Mouse (Mus musculus): ENCODE measurements around the gene Nipbl. TPM values are rescaled to one million over a fixed set of nuclear protein-coding genes. Genes with fewer than 3 reads are reported as not detected.

Gene Nipbl
- polyA plus RNA-seq, 1 experiment from 2014 or later: 19.8 TPM

GRCm38 (mm10) chr15:8406219-8406618 is 38.0 kb downstream of the Nipbl start:
- H3K4me3 ChIP-seq (ENCODE audit: low read depth, low read length): no peak overlapping the region
- no peak overlapping the region for H3K9ac ChIP-seq (replicated peaks; ENCODE audit: low read depth, low read length)
- H3K36me3 ChIP-seq (ENCODE audit: control insufficient read depth, insufficient read depth, low read length): no peaks in the 10 kb centered on the region
- no peak overlapping the region for H3K4me2 ChIP-seq (ENCODE audit: low read depth, low read length)
- H3K27ac ChIP-seq (ENCODE audit: low read depth, low read length): no peak overlapping the region
- no peaks in the 10 kb centered on the region for H3K9me3 ChIP-seq (ENCODE audit: control insufficient read depth, low read length)
- no peak for ATAC-seq (ENCODE audit: low read depth)
- no peaks in the 10 kb centered on the region for H3K4me1 ChIP-seq (ENCODE audit: control insufficient read depth, insufficient read depth, low read length)
- WGBS: 92% methylated on average over 2 of the region's 2 CpGs
- H3K27me3 ChIP-seq (ENCODE audit: control insufficient read depth, insufficient read depth, low read length): no peaks in the 10 kb centered on the region

DNA sequence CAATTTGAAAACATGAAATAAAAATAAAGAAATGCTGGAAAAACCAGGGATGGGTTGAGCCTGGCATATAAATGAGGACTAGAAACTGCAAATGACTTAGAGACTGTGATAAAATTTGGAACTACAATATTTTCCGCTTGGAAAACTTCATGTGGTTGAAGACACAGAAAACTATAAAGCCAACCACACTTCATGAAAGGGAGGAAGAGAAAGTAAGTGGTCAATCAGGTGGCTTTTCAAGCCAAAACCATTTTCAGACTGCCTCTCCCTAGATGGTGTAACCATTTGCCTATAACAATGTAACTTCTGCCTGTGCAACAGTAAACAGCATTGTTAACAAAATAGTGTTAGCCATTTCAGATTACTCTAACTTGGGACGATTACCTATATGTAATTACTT is 41.7 kb downstream of the Nipbl start:
- H3K4me1 ChIP-seq (ENCODE audit: control insufficient read depth, insufficient read depth, low read length): no peaks in the 10 kb centered on the region
- 89% methylated on average over 2 of the region's 2 CpGs for WGBS
- no peak for ATAC-seq (ENCODE audit: low read depth)
- H3K9me3 ChIP-seq (ENCODE audit: control insufficient read depth, low read length): no peaks in the 10 kb centered on the region
- H3K4me2 ChIP-seq (ENCODE audit: low read depth, low read length): no peak overlapping the region
- no peak overlapping the region for H3K9ac ChIP-seq (replicated peaks; ENCODE audit: low read depth, low read length)
- H3K4me3 ChIP-seq (ENCODE audit: low read depth, low read length): no peak overlapping the region
- H3K27ac ChIP-seq (ENCODE audit: low read depth, low read length): no peak overlapping the region
- H3K36me3 ChIP-seq (ENCODE audit: control insufficient read depth, insufficient read depth, low read length): no peaks in the 10 kb centered on the region
- no peaks in the 10 kb centered on the region for H3K27me3 ChIP-seq (ENCODE audit: control insufficient read depth, insufficient read depth, low read length)

- no peak for ATAC-seq (ENCODE audit: low read depth)
Measured at GRCm38 (mm10) chr15:8401536-8401935, 42.7 kb downstream of the Nipbl start.

DNA sequence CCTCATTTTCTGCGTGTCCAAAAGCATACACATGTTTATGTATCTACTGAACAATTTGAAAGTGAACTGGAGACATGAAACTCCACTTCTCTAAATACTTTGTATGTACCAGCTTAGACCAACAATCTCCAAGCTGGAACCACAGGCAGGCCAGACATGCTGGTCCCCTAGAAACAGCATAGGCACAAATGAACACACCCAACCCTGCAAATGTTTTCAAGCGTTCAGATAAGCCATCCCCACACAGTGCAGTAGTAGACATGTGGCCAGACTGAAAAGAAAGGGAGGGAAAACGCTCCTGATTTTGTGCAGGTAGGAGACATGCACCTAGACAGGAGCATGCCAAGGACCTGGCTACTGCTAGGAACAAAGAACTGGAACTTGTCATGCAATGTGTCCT is 52.5 kb downstream of the Nipbl start:
- Histone ChIP-seq H3K4me1 (ENCODE audit: control insufficient read depth, insufficient read depth, low read length) (no peaks in the 10 kb centered on the region), H3K36me3 (ENCODE audit: control insufficient read depth, insufficient read depth, low read length) (no peaks in the 10 kb centered on the region), H3K4me2 (ENCODE audit: low read depth, low read length) (no peak overlapping the region), H3K27me3 (ENCODE audit: control insufficient read depth, insufficient read depth, low read length) (no peaks in the 10 kb centered on the region), H3K9ac (replicated peaks; ENCODE audit: low read depth, low read length) (no peak overlapping the region), H3K4me3 (ENCODE audit: low read depth, low read length) (no peak overlapping the region), H3K9me3 (ENCODE audit: control insufficient read depth, low read length) (no peaks in the 10 kb centered on the region), H3K27ac (ENCODE audit: low read depth, low read length) (no peak overlapping the region)
- no peak for ATAC-seq (ENCODE audit: low read depth)
- WGBS: 91% methylated on average over 3 of the region's 3 CpGs

More at GRCm38 (mm10) chr15:8401536-8401935, 42.7 kb downstream of the Nipbl start:
- H3K9ac ChIP-seq (replicated peaks; ENCODE audit: low read depth, low read length): no peak overlapping the region
- H3K27me3 ChIP-seq (ENCODE audit: control insufficient read depth, insufficient read depth, low read length): no peaks in the 10 kb centered on the region
- no peak overlapping the region for H3K4me3 ChIP-seq (ENCODE audit: low read depth, low read length)
- H3K9me3 ChIP-seq (ENCODE audit: control insufficient read depth, low read length): no peaks in the 10 kb centered on the region
- no peak overlapping the region for H3K4me2 ChIP-seq (ENCODE audit: low read depth, low read length)
- 96% methylated on average over 2 of the region's 2 CpGs for WGBS
- H3K4me1 ChIP-seq (ENCODE audit: control insufficient read depth, insufficient read depth, low read length): no peaks in the 10 kb centered on the region
- no peak overlapping the region for H3K27ac ChIP-seq (ENCODE audit: low read depth, low read length)
- no peaks in the 10 kb centered on the region for H3K36me3 ChIP-seq (ENCODE audit: control insufficient read depth, insufficient read depth, low read length)

GRCm38 (mm10) chr15:8382213-8382612 is 62.0 kb downstream of the Nipbl start:
- Histone ChIP-seq H3K9me3 (ENCODE audit: control insufficient read depth, low read length) (no peaks in the 10 kb centered on the region), H3K4me3 (ENCODE audit: low read depth, low read length) (no peak overlapping the region), H3K4me1 (ENCODE audit: control insufficient read depth, insufficient read depth, low read length) (no peaks in the 10 kb centered on the region), H3K27me3 (ENCODE audit: control insufficient read depth, insufficient read depth, low read length) (no peaks in the 10 kb centered on the region), H3K27ac (ENCODE audit: low read depth, low read length) (no peak overlapping the region), H3K9ac (replicated peaks; ENCODE audit: low read depth, low read length) (no peak overlapping the region), H3K4me2 (ENCODE audit: low read depth, low read length) (no peak overlapping the region), H3K36me3 (ENCODE audit: control insufficient read depth, insufficient read depth, low read length) (no peaks in the 10 kb centered on the region)
- no peak for ATAC-seq (ENCODE audit: low read depth)
- 76% methylated on average over 3 of the region's 3 CpGs for WGBS

DNA sequence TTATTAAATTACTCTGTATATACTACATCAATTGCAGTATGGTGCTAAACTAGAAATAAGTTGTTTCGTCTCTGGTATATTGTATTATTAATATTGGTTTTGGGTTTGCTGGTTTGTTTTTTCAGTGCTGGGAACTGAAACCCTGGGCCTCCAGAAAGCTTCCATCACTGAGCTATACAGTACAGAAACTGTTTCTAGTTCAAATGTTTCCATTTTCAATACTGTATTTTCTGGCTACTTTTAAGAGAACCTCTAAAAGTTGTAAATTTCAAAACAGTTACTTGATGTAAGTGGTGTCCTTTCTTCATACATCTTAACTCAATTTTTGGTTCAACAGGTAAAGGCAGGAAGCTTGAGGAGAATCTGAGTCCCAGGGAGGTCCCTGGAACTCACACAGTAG is 68.6 kb downstream of the Nipbl start:
- no peak for ATAC-seq (ENCODE audit: low read depth)
- H3K4me3 ChIP-seq (ENCODE audit: low read depth, low read length): no peak overlapping the region
- WGBS: 92% methylated on average over 1 of the region's 1 CpGs
- H3K4me1 ChIP-seq (ENCODE audit: control insufficient read depth, insufficient read depth, low read length): no peaks in the 10 kb centered on the region
- H3K9me3 ChIP-seq (ENCODE audit: control insufficient read depth, low read length): no peaks in the 10 kb centered on the region
- no peak overlapping the region for H3K27ac ChIP-seq (ENCODE audit: low read depth, low read length)
- H3K36me3 ChIP-seq (ENCODE audit: control insufficient read depth, insufficient read depth, low read length): 0 out of 2 replicates have a peak, but pooled peaks cover 2% of the 10 kb centered on the region
- H3K9ac ChIP-seq (replicated peaks; ENCODE audit: low read depth, low read length): no peak overlapping the region
- H3K4me2 ChIP-seq (ENCODE audit: low read depth, low read length): no peak overlapping the region
- H3K27me3 ChIP-seq (ENCODE audit: control insufficient read depth, insufficient read depth, low read length): no peaks in the 10 kb centered on the region

GRCm38 (mm10) chr15:8374724-8375123 is 69.5 kb downstream of the Nipbl start:
- Histone ChIP-seq H3K36me3 (ENCODE audit: control insufficient read depth, insufficient read depth, low read length) (0 out of 2 replicates have a peak, but pooled peaks cover 2% of the 10 kb centered on the region), H3K4me3 (ENCODE audit: low read depth, low read length) (no peak overlapping the region), H3K9me3 (ENCODE audit: control insufficient read depth, low read length) (no peaks in the 10 kb centered on the region), H3K9ac (replicated peaks; ENCODE audit: low read depth, low read length) (no peak overlapping the region), H3K27me3 (ENCODE audit: control insufficient read depth, insufficient read depth, low read length) (no peaks in the 10 kb centered on the region), H3K4me1 (ENCODE audit: control insufficient read depth, insufficient read depth, low read length) (no peaks in the 10 kb centered on the region), H3K4me2 (ENCODE audit: low read depth, low read length) (no peak overlapping the region), H3K27ac (ENCODE audit: low read depth, low read length) (no peak overlapping the region)
- 83% methylated on average over 3 of the region's 3 CpGs for WGBS
- no peak for ATAC-seq (ENCODE audit: low read depth)

DNA sequence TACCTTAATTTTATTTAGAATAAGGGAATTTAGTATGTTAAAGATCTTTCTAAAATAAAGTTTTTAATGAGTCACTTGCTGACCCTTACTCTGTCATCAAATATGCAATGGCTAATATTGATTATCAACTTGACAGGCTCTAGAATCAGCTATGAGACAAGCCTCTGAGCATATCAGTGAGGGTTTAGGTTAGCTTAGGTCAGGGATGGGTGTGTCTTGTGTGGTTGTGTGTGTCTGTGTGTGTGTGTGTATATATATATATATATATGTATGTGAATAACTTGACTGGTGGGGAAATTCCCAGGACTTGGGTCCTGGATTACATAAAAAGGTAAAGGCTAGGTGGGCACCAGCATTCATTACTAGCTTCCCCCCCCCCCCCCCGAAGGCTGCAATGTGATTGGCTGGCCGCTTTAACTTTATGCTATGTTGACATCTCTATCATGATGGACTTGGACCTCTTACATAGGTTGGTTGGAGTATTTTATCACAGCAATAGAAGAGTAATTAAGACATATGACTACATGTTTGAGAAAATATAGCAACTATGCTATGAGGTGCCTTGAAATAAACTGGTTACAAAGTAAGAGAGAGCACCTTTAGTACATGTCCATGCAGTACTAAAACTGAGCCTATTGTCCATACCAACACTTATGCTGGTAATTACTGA is 97.0 kb downstream of the Nipbl start:
- no peak for ATAC-seq (ENCODE audit: low read depth)
- Histone ChIP-seq H3K27me3 (ENCODE audit: control insufficient read depth, insufficient read depth, low read length) (no peaks in the 10 kb centered on the region), H3K4me2 (ENCODE audit: low read depth, low read length) (no peak overlapping the region), H3K36me3 (ENCODE audit: control insufficient read depth, insufficient read depth, low read length) (peaks cover 6% of the 10 kb centered on the region), H3K4me3 (ENCODE audit: low read depth, low read length) (no peak overlapping the region), H3K9ac (replicated peaks; ENCODE audit: low read depth, low read length) (no peak overlapping the region), H3K4me1 (ENCODE audit: control insufficient read depth, insufficient read depth, low read length) (no peaks in the 10 kb centered on the region), H3K9me3 (ENCODE audit: control insufficient read depth, low read length) (no peaks in the 10 kb centered on the region), H3K27ac (ENCODE audit: low read depth, low read length) (no peak overlapping the region)
- 84% methylated on average over 2 of the region's 2 CpGs for WGBS

DNA sequence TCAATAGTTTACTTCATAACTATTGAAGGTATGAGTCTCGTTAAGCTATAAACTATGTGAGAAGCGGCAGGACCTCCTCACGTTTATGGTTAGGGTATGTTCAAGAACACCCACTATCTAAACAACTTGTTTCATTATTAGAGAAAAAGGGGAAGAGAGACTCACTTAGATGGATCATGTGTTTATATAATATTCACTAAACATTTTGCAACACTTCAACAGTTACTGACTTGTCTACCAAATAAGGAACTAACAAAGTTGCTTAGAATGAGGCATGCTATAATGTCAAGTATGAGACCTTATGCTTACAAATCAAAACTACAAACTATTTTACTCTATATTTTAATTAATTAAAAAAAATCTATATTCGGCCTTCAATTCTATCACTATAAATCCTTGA is 103.7 kb downstream of the Nipbl start:
- Histone ChIP-seq H3K4me2 (ENCODE audit: low read depth, low read length) (no peak overlapping the region), H3K4me3 (ENCODE audit: low read depth, low read length) (no peak overlapping the region), H3K4me1 (ENCODE audit: control insufficient read depth, insufficient read depth, low read length) (no peaks in the 10 kb centered on the region), H3K27ac (ENCODE audit: low read depth, low read length) (no peak overlapping the region), H3K9me3 (ENCODE audit: control insufficient read depth, low read length) (no peaks in the 10 kb centered on the region), H3K9ac (replicated peaks; ENCODE audit: low read depth, low read length) (no peak overlapping the region), H3K36me3 (ENCODE audit: control insufficient read depth, insufficient read depth, low read length) (peaks cover 13% of the 10 kb centered on the region; the same call in 1 of the 2 replicates), H3K27me3 (ENCODE audit: control insufficient read depth, insufficient read depth, low read length) (no peaks in the 10 kb centered on the region)
- WGBS: 96% methylated on average over 4 of the region's 4 CpGs
- no peak for ATAC-seq (ENCODE audit: low read depth)
